Mouse (Mus musculus) heart, postnatal 0 days (tissue): ENCODE measurements around the gene Zcchc24. TPM values are rescaled to one million over a fixed set of nuclear protein-coding genes. Genes with fewer than 3 reads are reported as not detected.
A peak's percentile ranks its signal among the peaks of the same experiment; 100 is the strongest.
"Not testable (repeated sequence)": the region's sequence is repeated elsewhere in the genome, so short reads cannot be mapped to it uniquely, and the experiment has no call there.

Source experiments
- ATAC-seq: fragments of 200-750 bp; cut with Nextera tagmentation; 2 replicates; pipeline ENCODE4 v1.8.0; 2017; ENCODE audit warnings: low read depth, moderate number of reproducible peaks, moderate library complexity; ENCODE audit not compliant: insufficient read depth
- DNase-seq: peaks from one replicate; pipeline ENCODE4 v3.0.0-alpha.2; 2016; ENCODE audit warnings: low spot score
- H3K27ac ChIP-seq: fragments of 300-500 bp; sonication (generic); 2 replicates; pipeline ENCODE4 v1.5.1; 2014; ENCODE audit warnings: low read depth, mild to moderate bottlenecking
- H3K27me3 ChIP-seq: fragments of 300-500 bp; sonication (generic); 2 replicates; pipeline ENCODE4 v1.6.1; 2014; ENCODE audit warnings: low read length, mixed read lengths; ENCODE audit not compliant: control insufficient read depth, insufficient read depth
- H3K36me3 ChIP-seq: fragments of 300-500 bp; sonication (generic); replicated peaks from 2 replicates; pipeline ENCODE4 v1.6.1; 2014; ENCODE audit warnings: low read length, mixed read lengths; ENCODE audit not compliant: control insufficient read depth, insufficient read depth
- H3K4me1 ChIP-seq: fragments of 300-500 bp; sonication (generic); 2 replicates; pipeline ENCODE4 v1.6.1; 2014; ENCODE audit warnings: antibody characterized with exemption; ENCODE audit not compliant: control insufficient read depth, insufficient read depth
- H3K4me2 ChIP-seq: fragments of 300-500 bp; sonication (generic); 2 replicates; pipeline ENCODE4 v1.6.1; 2014; ENCODE audit warnings: low read depth, mild to moderate bottlenecking, low read length, moderate library complexity
- H3K4me3 ChIP-seq: fragments of 300-500 bp; sonication (generic); 2 replicates; pipeline ENCODE4 v1.5.1; 2014; ENCODE audit warnings: low read depth, low read length
- H3K9ac ChIP-seq: fragments of 300-500 bp; sonication (generic); replicated peaks from 2 replicates; pipeline ENCODE4 v1.6.1; 2014; ENCODE audit warnings: low read depth, low read length, mixed read lengths
- H3K9me3 ChIP-seq: fragments of 300-500 bp; sonication (generic); replicated peaks from 2 replicates; pipeline ENCODE4 v1.6.1; 2016; ENCODE audit warnings: low read length; ENCODE audit not compliant: control insufficient read depth
- CTCF ChIP-seq: IDR thresholded peaks from 2 replicates; pipeline ENCODE4 v1.5.1; 2016; ENCODE audit warnings: antibody characterized with exemption, control low read depth, low read depth
- EP300 ChIP-seq: IDR thresholded peaks from 2 replicates; pipeline ENCODE4 v1.6.1; 2016; ENCODE audit warnings: antibody characterized with exemption, low read depth
- WGBS: fragments of 180-500 bp; shearing (Covaris S2); extraction: QIAGEN DNeasy Blood & Tissue Kit; methylation state at CpG from one replicate; pipeline ENCODE4 v1.1.7; 2014; 5-methylcytosine and 5-hydroxymethylcytosine counted together
- polyA plus RNA-seq: library from polyadenylated mRNA; unstranded; fragments of >200 nt; fragmentation: Nextera tagmentation; extraction: Ambion mirVana; gene quantifications from 2 replicates; pipeline ENCODE4 v1.2.1, GENCODE M21; 2015
- total RNA-seq: library from RNA; depleted of rRNA; stranded (reverse); fragments of >200 nt; gene quantifications from 2 replicates; pipeline ENCODE4 v1.2.3, GENCODE M21; 2014; ENCODE audit warnings: low replicate concordance; rRNA removed

Zcchc24 gene
- total RNA-seq = 36.6 and 40.3 TPM in 2 replicates
- 14.9 and 18.5 TPM in 2 replicates for polyA plus RNA-seq

DNA sequence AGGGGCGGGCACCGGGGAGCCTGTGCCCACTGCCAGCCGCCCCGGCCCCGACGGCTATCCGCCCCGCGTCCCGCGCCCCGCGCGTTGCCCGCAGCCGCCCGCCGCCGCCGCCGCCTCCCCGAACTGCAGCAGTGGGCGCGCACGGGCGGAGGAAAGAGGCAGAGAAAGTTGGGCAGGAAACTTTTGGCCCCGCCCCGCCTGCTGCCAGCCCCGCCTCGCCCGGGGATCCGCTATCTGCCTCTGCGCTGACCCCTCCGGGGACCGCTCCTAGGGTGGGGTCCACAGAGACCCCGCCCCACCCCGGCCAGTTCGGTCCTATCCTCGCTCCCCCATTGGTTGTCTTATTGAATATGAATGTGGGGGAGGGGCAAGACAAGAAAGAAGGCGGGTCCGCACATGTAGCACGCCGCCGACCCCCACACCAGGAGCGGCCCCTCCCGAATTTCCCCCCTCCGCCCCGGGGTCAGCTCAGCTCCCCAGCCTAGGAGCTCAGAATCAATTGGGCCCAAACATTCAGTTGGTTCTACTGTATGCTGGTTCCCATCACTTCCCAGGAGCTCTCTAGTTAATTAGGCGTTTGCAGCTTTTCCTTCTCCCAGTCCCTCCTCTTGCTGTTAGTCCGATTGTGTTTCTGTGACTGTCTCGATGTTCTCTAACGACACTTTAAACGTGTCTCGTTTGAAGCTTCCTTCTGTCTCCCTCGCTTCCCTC, at the start of gene Zcchc24:
Gene Zcchc24 (minus strand): TSS at position 125 of the 711 bp plus-strand sequence.
- peak within 1 kb of the TSS; percentile 88 for H3K9ac ChIP-seq
- ATAC-seq (peak; percentile 91), DNase-seq (peak; percentile 91)
- H3K27me3 ChIP-seq = 0 out of 2 replicates have a peak, but pooled peaks cover 3% of the 10 kb centered on the region
- H3K9me3 ChIP-seq = no peaks in the 10 kb centered on the region
- 2% methylated on average over 37 of the region's 55 CpGs for WGBS
- H3K4me3 ChIP-seq = peak within 1 kb of the TSS; percentile 93
- H3K36me3 ChIP-seq = no peaks in the 10 kb centered on the region
- TF ChIP-seq CTCF = no peak
- no peak for TF ChIP-seq EP300
- H3K27ac ChIP-seq = peak within 1 kb of the TSS; percentile 96
- H3K4me1 ChIP-seq = peaks cover 40% of the 10 kb centered on the region
- peak within 1 kb of the TSS; percentile 89 for H3K4me2 ChIP-seq

DNA sequence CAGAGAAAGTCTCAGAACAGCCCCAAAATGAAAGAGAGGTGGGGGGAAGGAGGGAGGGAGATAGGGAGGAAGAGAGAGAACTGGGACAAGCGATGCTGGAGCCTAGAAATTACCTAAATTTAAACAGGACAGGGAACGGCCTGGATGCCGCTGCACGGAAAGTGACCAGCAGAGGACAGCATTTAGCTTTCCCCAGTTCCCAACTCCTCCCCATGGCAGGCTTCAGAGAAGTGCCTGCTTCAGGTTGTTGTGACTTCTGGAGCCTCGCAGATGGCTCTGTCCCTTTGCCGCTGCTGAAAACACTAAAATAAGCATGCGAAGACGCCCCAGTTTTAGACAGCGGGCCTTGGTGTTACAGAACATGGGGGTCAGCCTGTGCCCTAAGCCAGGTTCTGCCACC, 47.6 kb upstream of the Zcchc24 start:
- Histone ChIP-seq H3K27ac (no peak overlapping the region), H3K4me3 (no peak overlapping the region), H3K4me2 (no peak overlapping the region), H3K4me1 (0 out of 2 replicates have a peak, but pooled peaks cover 3% of the 10 kb centered on the region), H3K9me3 (no peaks in the 10 kb centered on the region), H3K36me3 (no peaks in the 10 kb centered on the region), H3K9ac (no peak overlapping the region), H3K27me3 (no peaks in the 10 kb centered on the region)
- WGBS = 6% methylated on average over 9 of the region's 9 CpGs
- peak; percentile 82 for DNase-seq
- peak; percentile 96 for TF ChIP-seq CTCF
- no peak for TF ChIP-seq EP300
- ATAC-seq = peak; percentile 79

DNA sequence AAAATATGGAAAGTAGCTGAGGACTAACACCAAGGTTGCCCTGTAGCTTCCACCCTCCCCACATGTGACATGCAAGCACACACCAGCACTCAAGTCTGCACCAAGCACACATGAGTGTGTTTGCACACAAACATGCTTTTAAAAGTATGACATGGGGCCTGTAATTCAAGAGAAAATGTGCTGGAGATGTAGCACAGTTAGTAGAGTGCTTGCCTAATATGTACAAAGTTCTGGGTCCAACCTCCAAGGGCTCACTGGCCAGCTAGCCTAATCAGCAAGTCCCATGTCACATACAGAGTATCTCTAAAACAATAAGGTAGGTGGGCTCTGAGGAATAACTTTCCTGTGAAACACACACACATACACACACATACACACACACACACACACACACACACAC, 45.3 kb upstream of the Zcchc24 start:
- Histone ChIP-seq H3K9ac (no peak overlapping the region), H3K4me3 (no peak overlapping the region), H3K4me1 (0 out of 2 replicates have a peak, but pooled peaks cover 3% of the 10 kb centered on the region), H3K9me3 (no peaks in the 10 kb centered on the region), H3K27ac (no peak overlapping the region), H3K27me3 (no peaks in the 10 kb centered on the region), H3K36me3 (no peaks in the 10 kb centered on the region), H3K4me2 (no peak overlapping the region)
- no peak for ATAC-seq
- DNase-seq = no peak
- TF ChIP-seq EP300 = no peak

DNA sequence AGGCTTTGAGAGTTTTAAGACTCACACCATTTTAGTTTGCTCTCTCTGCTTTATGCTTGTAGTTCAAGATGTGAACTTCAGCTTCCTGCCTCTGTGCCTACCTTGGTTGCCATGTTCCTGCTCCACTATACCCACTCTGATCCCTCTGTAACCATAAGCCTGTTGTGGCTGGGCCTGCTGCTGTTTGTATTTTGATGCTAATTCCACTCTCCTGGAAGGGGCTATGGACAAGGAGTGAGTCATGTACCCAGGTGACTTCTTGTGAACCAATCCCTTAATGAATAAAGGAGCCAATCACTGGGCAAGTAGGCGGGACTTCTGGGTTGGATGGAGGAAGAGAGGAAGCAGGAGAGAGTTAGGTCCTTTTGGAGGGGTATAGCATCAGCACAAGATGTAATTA, 42.2 kb upstream of the Zcchc24 start:
- H3K9ac ChIP-seq, H3K9me3 ChIP-seq, H3K4me2 ChIP-seq, H3K27ac ChIP-seq, H3K4me1 ChIP-seq, H3K36me3 ChIP-seq, ATAC-seq, H3K27me3 ChIP-seq, DNase-seq, H3K4me3 ChIP-seq: not testable (repeated sequence)
- WGBS = 58% methylated on average over 1 of the region's 1 CpGs

DNA sequence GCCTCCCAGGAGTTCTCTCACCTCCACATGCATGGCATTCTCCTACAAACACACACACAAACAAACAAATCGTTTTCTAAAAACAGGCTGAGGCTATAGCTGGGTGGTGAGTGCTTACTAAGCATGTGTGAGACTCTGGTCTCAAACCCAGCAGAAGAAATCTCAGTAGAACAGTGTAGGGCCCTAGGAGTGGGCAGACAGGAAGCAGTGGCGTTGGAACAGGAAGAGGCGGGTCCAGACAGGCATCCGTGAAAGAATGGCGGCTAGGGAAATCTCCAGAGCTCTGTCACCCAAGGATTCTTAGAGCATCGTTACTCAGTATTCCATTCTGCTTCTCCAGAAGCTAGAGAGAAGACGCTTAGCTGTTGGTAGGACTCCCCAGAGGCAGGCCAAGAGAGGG, 37.7 kb upstream of the Zcchc24 start:
- Histone ChIP-seq H3K4me1 (peaks cover 6% of the 10 kb centered on the region; the same call in 1 of the 2 replicates), H3K9ac (no peak overlapping the region), H3K4me3 (no peak overlapping the region), H3K27me3 (no peaks in the 10 kb centered on the region), H3K4me2 (no peak overlapping the region), H3K9me3 (no peaks in the 10 kb centered on the region), H3K36me3 (no peaks in the 10 kb centered on the region), H3K27ac (no peak overlapping the region)
- DNase-seq (no peak), ATAC-seq (no peak)
- 77% methylated on average over 7 of the region's 7 CpGs for WGBS
- TF ChIP-seq EP300 (no peak), CTCF (no peak)

DNA sequence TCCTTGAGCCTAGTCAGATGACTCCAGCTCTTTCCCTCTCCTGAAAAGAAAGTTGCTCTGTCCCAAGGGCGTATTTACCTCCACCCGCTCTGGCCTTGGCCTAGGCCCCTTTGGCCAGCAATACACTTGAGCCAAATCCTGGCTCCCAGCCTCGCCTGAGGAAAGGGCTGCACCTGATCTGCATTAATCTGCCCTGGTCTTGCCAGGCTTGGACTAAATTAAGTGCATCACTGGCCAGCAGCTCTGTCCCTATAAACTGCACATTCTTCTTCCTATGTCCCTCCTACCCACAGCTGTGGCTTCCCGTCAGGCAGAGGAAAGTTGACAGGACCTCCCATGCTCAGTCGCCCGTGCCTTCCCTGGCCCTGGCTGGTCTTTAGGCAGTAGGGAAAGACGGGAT, 37.0 kb upstream of the Zcchc24 start:
- Histone ChIP-seq H3K36me3 (no peaks in the 10 kb centered on the region), H3K27me3 (no peaks in the 10 kb centered on the region), H3K4me1 (peaks cover 6% of the 10 kb centered on the region; the same call in 1 of the 2 replicates), H3K4me2 (no peak overlapping the region), H3K9ac (no peak overlapping the region), H3K4me3 (no peak overlapping the region), H3K27ac (no peak overlapping the region), H3K9me3 (no peaks in the 10 kb centered on the region)
- WGBS = 59% methylated on average over 7 of the region's 7 CpGs
- ATAC-seq = no peak
- TF ChIP-seq EP300 = no peak
- no peak for TF ChIP-seq CTCF
- no peak for DNase-seq
